Mouse (Mus musculus) MEL (cell line): Measurements from ENCODE around the gene Ppcdc. TPM values are rescaled to one million over a fixed set of nuclear protein-coding genes. Genes with fewer than 3 reads are reported as not detected.

ENCODE experiments used
- DNase-seq: peaks from one replicate; pipeline ENCODE4 v3.0.0; 2011; ENCODE audit warnings: low read depth, low spot score
- H3K27ac ChIP-seq: 2 replicates; pipeline ENCODE4 v1.5.1; 2012; ENCODE audit warnings: low read depth, mild to moderate bottlenecking, control low read depth, low read length, moderate library complexity; ENCODE audit not compliant: control insufficient read depth
- H3K27me3 ChIP-seq, 2 experiments: fragments of 150-350 bp in 1 of 2; sonication (generic) in 1 of 2; 2 replicates each; pipeline ENCODE4 v1.6.1; 2012; ENCODE audit warnings: low read length in 2 of 2, mild to moderate bottlenecking in 2 of 2, improper control_type of control experiment in 1 of 2, moderate library complexity in 1 of 2; ENCODE audit not compliant: insufficient read depth in 2 of 2, control insufficient read depth in 1 of 2
- H3K36me3 ChIP-seq, 2 experiments: 2 replicates each; pipeline ENCODE4 v1.6.1; 2012 to 2014; ENCODE audit warnings: low read length in 2 of 2, improper control_type of control experiment in 1 of 2, inconsistent platforms in 1 of 2, mild to moderate bottlenecking in 1 of 2; ENCODE audit not compliant: insufficient read depth in 2 of 2, control insufficient read depth in 1 of 2
- H3K4me1 ChIP-seq, 2 experiments: fragments of 150-350 bp in 1 of 2; sonication (generic) in 1 of 2; 2 replicates each; pipeline ENCODE4 v1.6.1; 2012; ENCODE audit warnings: low read length in 2 of 2, improper control_type of control experiment in 1 of 2, mild to moderate bottlenecking in 1 of 2; ENCODE audit not compliant: insufficient read depth in 2 of 2, control insufficient read depth in 1 of 2
- H3K4me3 ChIP-seq, 2 experiments: fragments of 150-350 bp in 1 of 2; sonication (generic) in 1 of 2; 2 replicates each; pipeline ENCODE4 v1.5.1; 2012; ENCODE audit warnings: low read depth in 2 of 2, low read length in 2 of 2, mild to moderate bottlenecking in 2 of 2, moderate library complexity in 2 of 2, control low read depth in 1 of 2, improper control_type of control experiment in 1 of 2; ENCODE audit not compliant: control insufficient read depth in 1 of 2, insufficient read depth in 1 of 2
- H3K79me2 ChIP-seq: 2 replicates; pipeline ENCODE4 v1.6.1; 2012; ENCODE audit warnings: mild to moderate bottlenecking, low read length, moderate library complexity; ENCODE audit not compliant: control insufficient read depth, poor library complexity, insufficient read depth
- H3K9ac ChIP-seq: 2 replicates; pipeline ENCODE4 v1.6.1; 2012; ENCODE audit warnings: low read depth, mild to moderate bottlenecking, control low read depth, low read length, moderate library complexity; ENCODE audit not compliant: control insufficient read depth, poor library complexity, severe bottlenecking
- H3K9me3 ChIP-seq: fragments of 150-350 bp; sonication (generic); replicated peaks from 2 replicates; pipeline ENCODE4 v1.6.1; 2012; ENCODE audit warnings: mild to moderate bottlenecking, low read length, improper control_type of control experiment, moderate library complexity; ENCODE audit not compliant: insufficient read depth
- CHD1 ChIP-seq: IDR thresholded peaks from 2 replicates; pipeline ENCODE4 v1.6.1; 2012; ENCODE audit warnings: low read depth, mild to moderate bottlenecking, inconsistent platforms, low read length, improper control_type of control experiment
- ELF1 ChIP-seq: IDR thresholded peaks from 2 replicates; pipeline ENCODE4 v1.6.1; 2014; ENCODE audit warnings: low read depth, mild to moderate bottlenecking, inconsistent platforms, low read length, improper control_type of control experiment, moderate library complexity
- ETS1 ChIP-seq: IDR thresholded peaks from 2 replicates; pipeline ENCODE4 v1.6.1; 2012; ENCODE audit warnings: low read depth, mild to moderate bottlenecking, inconsistent platforms, low read length, improper control_type of control experiment, moderate library complexity
- GABPA ChIP-seq: IDR thresholded peaks from 2 replicates; pipeline ENCODE4 v1.6.1; 2012; ENCODE audit warnings: low read depth, mild to moderate bottlenecking, inconsistent platforms, low read length, improper control_type of control experiment, moderate library complexity
- HCFC1 ChIP-seq: IDR thresholded peaks from 2 replicates; pipeline ENCODE4 v1.6.1; 2012; ENCODE audit warnings: low read depth, mild to moderate bottlenecking, inconsistent platforms, low read length, improper control_type of control experiment, moderate library complexity
- KAT2A ChIP-seq: conservative IDR thresholded peaks from 2 replicates; pipeline ENCODE4 v1.6.1; 2012; ENCODE audit warnings: low read depth, low read length, improper control_type of control experiment, inconsistent platforms
- MAX ChIP-seq: IDR thresholded peaks from 2 replicates; pipeline ENCODE4 v1.6.1; 2011; ENCODE audit warnings: low read length, improper control_type of control experiment
- MEF2A ChIP-seq: IDR thresholded peaks from 2 replicates; pipeline ENCODE4 v1.6.1; 2014; ENCODE audit warnings: low read depth, mild to moderate bottlenecking, inconsistent platforms, low read length, improper control_type of control experiment; ENCODE audit not compliant: poor library complexity, insufficient replicate concordance, severe bottlenecking; ENCODE audit errors: extremely low read depth
- MYB ChIP-seq: IDR thresholded peaks from 2 replicates; pipeline ENCODE4 v1.6.1; 2011; ENCODE audit warnings: mild to moderate bottlenecking, low read depth, low read length, improper control_type of control experiment
- NELFE ChIP-seq: IDR thresholded peaks from 2 replicates; pipeline ENCODE4 v1.6.1; 2011; ENCODE audit warnings: low read depth, low read length, improper control_type of control experiment
- NRF1 ChIP-seq: IDR thresholded peaks from 2 replicates; pipeline ENCODE4 v1.6.1; 2014; ENCODE audit warnings: low read depth, mild to moderate bottlenecking, inconsistent platforms, low read length, improper control_type of control experiment, moderate library complexity; ENCODE audit not compliant: poor library complexity, insufficient read depth, severe bottlenecking
- POLR2A ChIP-seq, 2 experiments: IDR thresholded peaks; 2 replicates each; pipeline ENCODE4 v1.6.1; 2011 to 2012; ENCODE audit warnings: low read length in 2 of 2, mild to moderate bottlenecking in 2 of 2, control low read depth in 1 of 2, improper control_type of control experiment in 1 of 2, low read depth in 1 of 2, moderate library complexity in 1 of 2; ENCODE audit not compliant: control insufficient read depth in 1 of 2, insufficient read depth in 1 of 2, poor library complexity in 1 of 2
- RCOR1 ChIP-seq: IDR thresholded peaks from 2 replicates; pipeline ENCODE4 v1.6.1; 2012; ENCODE audit warnings: low read depth, mild to moderate bottlenecking, inconsistent platforms, low read length, improper control_type of control experiment
- SIN3A ChIP-seq: IDR thresholded peaks from 2 replicates; pipeline ENCODE4 v1.6.1; 2012; ENCODE audit warnings: low read length, improper control_type of control experiment, inconsistent platforms
- SMC3 ChIP-seq: IDR thresholded peaks from 2 replicates; pipeline ENCODE4 v1.6.1; 2011; ENCODE audit warnings: low read depth, low read length, improper control_type of control experiment
- TBP ChIP-seq: IDR thresholded peaks from 2 replicates; pipeline ENCODE4 v1.8.0; 2011; ENCODE audit warnings: low read depth, low read length, improper control_type of control experiment
- USF2 ChIP-seq, 2 experiments: IDR thresholded peaks; 2 replicates each; pipeline ENCODE4 v1.6.1; 2011 to 2012; ENCODE audit warnings: improper control_type of control experiment in 2 of 2, low read length in 2 of 2, borderline replicate concordance in 1 of 2, inconsistent platforms in 1 of 2, low read depth in 1 of 2, mild to moderate bottlenecking in 1 of 2; ENCODE audit not compliant: insufficient read depth in 1 of 2
- ZC3H11A ChIP-seq: IDR thresholded peaks from 2 replicates; pipeline ENCODE4 v1.6.1; 2012; ENCODE audit warnings: low read depth, mild to moderate bottlenecking, inconsistent platforms, low read length, improper control_type of control experiment
- ZKSCAN1 ChIP-seq: IDR thresholded peaks from 2 replicates; pipeline ENCODE4 v1.6.1; 2012; ENCODE audit warnings: low read depth, mild to moderate bottlenecking, inconsistent platforms, low read length, improper control_type of control experiment, moderate library complexity
- polyA plus RNA-seq, 2 experiments: library from polyadenylated mRNA; stranded (reverse) in 1 of 2; unstranded in 1 of 2; fragments of >175 nt in 1 of 2; fragments of >200 nt in 1 of 2; gene quantifications; 2 replicates each; pipeline versions ENCODE4 v1.2.1 to v1.2.4; 2012; ENCODE audit warnings: low replicate concordance in 2 of 2, low read depth in 1 of 2; ENCODE audit not compliant: insufficient read length in 2 of 2, insufficient read depth in 1 of 2, missing spikeins in 1 of 2
- total RNA-seq: library from RNA; depleted of rRNA; stranded (reverse); fragments of 300-350 nt; gene quantifications from 2 replicates; pipeline ENCODE4 v1.2.3, GENCODE M21; 2012

Gene Ppcdc
- total and polyA plus RNA-seq, 3 experiments = 20.2 to 23.3 TPM; not detected in 1

- Histone ChIP-seq H3K27ac (no peak overlapping the region), H3K4me1 (peaks cover 21 to 49% of the 10 kb centered on the region in 2 experiments), H3K27me3 (no peaks in the 10 kb centered on the region), H3K9me3 (no peaks in the 10 kb centered on the region), H3K9ac (no peak overlapping the region), H3K79me2 (no peaks in the 10 kb centered on the region; the same call in 1 of the 2 replicates), H3K36me3 (peaks cover 0 to 43% of the 10 kb centered on the region in 2 experiments; a peak in 2 of 4 replicates), H3K4me3 (no peak overlapping the region)
- TF ChIP-seq USF2 (IDR thresholded peaks at IDR 0.05; ENCODE audit: borderline replicate concordance in 1 of 2, insufficient read depth in 1 of 2, low read depth in 1 of 2, low read length in 2 of 2) = 0 out of 4 replicates have a peak, but pooled peaks of 1 of the 2 experiments have one; percentile 13
- no peak for TF ChIP-seq RCOR1
- TF ChIP-seq GABPA = no peak
- no peak for TF ChIP-seq NELFE
- no peak for TF ChIP-seq CHD1
- no peak for TF ChIP-seq KAT2A
- no peak for TF ChIP-seq ELF1
- no peak for TF ChIP-seq SIN3A
- DNase-seq = no peak
These were observed 8.7 kb downstream of the Ppcdc start for GRCm38 (mm10) chr9:57431202-57431601.

GRCm38 (mm10) chr9:57428391-57428790, 11.5 kb downstream of the Ppcdc start:
- H3K4me1 ChIP-seq = peaks cover 18 to 33% of the 10 kb centered on the region in 2 experiments
- TF ChIP-seq ETS1 (no peak), TBP (no peak), MYB (no peak)
- peaks cover 0 to 31% of the 10 kb centered on the region in 2 experiments; a peak in 2 of 4 replicates for H3K36me3 ChIP-seq
- no peak for DNase-seq
- no peaks in the 10 kb centered on the region for H3K79me2 ChIP-seq
- no peaks in the 10 kb centered on the region for H3K9me3 ChIP-seq
- H3K4me3 ChIP-seq = no peak overlapping the region
- H3K9ac ChIP-seq = no peak overlapping the region
- no peaks in the 10 kb centered on the region for H3K27me3 ChIP-seq
- no peak overlapping the region for H3K27ac ChIP-seq

GRCm38 (mm10) chr9:57427937-57428336, 12.0 kb downstream of the Ppcdc start:
- TF ChIP-seq MYB (no peak), ZC3H11A (no peak), TBP (no peak), ZKSCAN1 (no peak), MEF2A (no peak), HCFC1 (no peak), SMC3 (no peak), NRF1 (no peak), POLR2A (IDR thresholded peaks at IDR 0.05; ENCODE audit: control insufficient read depth in 1 of 2, insufficient read depth in 1 of 2, low read depth in 1 of 2, low read length in 2 of 2, poor library complexity in 1 of 2) (no peak), MAX (no peak), SIN3A (no peak)
- H3K4me3 ChIP-seq = no peak overlapping the region
- H3K27me3 ChIP-seq = no peaks in the 10 kb centered on the region
- H3K27ac ChIP-seq = no peak overlapping the region
- DNase-seq = no peak
- no peaks in the 10 kb centered on the region for H3K9me3 ChIP-seq
- H3K4me1 ChIP-seq = peaks cover 16 to 28% of the 10 kb centered on the region in 2 experiments
- H3K79me2 ChIP-seq = no peaks in the 10 kb centered on the region
- no peak overlapping the region for H3K9ac ChIP-seq
- H3K36me3 ChIP-seq = peaks cover 0 to 29% of the 10 kb centered on the region in 2 experiments; a peak in 2 of 4 replicates
